Mouse (Mus musculus) retina, embryonic 14.5 days (tissue): ENCODE data around the gene Polg2.
"Not testable (repeated sequence)": the region's sequence is repeated elsewhere in the genome, so short reads cannot be mapped to it uniquely, and the experiment has no call there.

Experiments used
- DNase-seq: peaks from one replicate; pipeline ENCODE4 v3.0.0-alpha.2; 2015; ENCODE audit warnings: low spot score

Gene Polg2

GRCm38 (mm10) chr11:106779388-106780088 lies at the start of gene Polg2:
Polg2 (minus strand) TSS chr11:106779537.
- peak; percentile 92 for DNase-seq

- no peak for DNase-seq
Measured at GRCm38 (mm10) chr11:106828079-106828478, 48.7 kb upstream of the Polg2 start.

GRCm38 (mm10) chr11:106824403-106824802 lies 45.1 kb upstream of the Polg2 start:
- no peak for DNase-seq

- no peak for DNase-seq
Measured at GRCm38 (mm10) chr11:106823741-106824140, 44.4 kb upstream of the Polg2 start.

GRCm38 (mm10) chr11:106822911-106823310 lies 43.6 kb upstream of the Polg2 start:
- peak; percentile 17 for DNase-seq

- no peak for DNase-seq
Measured at GRCm38 (mm10) chr11:106822491-106822890, 43.2 kb upstream of the Polg2 start.

- DNase-seq: no peak
Measured at GRCm38 (mm10) chr11:106821397-106821796, 42.1 kb upstream of the Polg2 start.

GRCm38 (mm10) chr11:106820972-106821371 lies 41.6 kb upstream of the Polg2 start:
- no peak for DNase-seq

- no peak for DNase-seq
Measured at GRCm38 (mm10) chr11:106820252-106820651, 40.9 kb upstream of the Polg2 start.

- DNase-seq: no peak
Measured at GRCm38 (mm10) chr11:106819595-106819994, 40.3 kb upstream of the Polg2 start.

GRCm38 (mm10) chr11:106818341-106818740 lies 39.0 kb upstream of the Polg2 start:
- DNase-seq: no peak

GRCm38 (mm10) chr11:106817808-106818207 lies 38.5 kb upstream of the Polg2 start:
- DNase-seq: no peak

- DNase-seq: no peak
Measured at GRCm38 (mm10) chr11:106817156-106817555, 37.8 kb upstream of the Polg2 start.

GRCm38 (mm10) chr11:106816316-106816715 lies 37.0 kb upstream of the Polg2 start:
- DNase-seq: no peak

GRCm38 (mm10) chr11:106815761-106816160 lies 36.4 kb upstream of the Polg2 start:
- DNase-seq: no peak

- no peak for DNase-seq
Measured at GRCm38 (mm10) chr11:106815331-106815730, 36.0 kb upstream of the Polg2 start.

GRCm38 (mm10) chr11:106814601-106815320 lies 35.4 kb upstream of the Polg2 start:
- no peak for DNase-seq

- DNase-seq: no peak
Measured at GRCm38 (mm10) chr11:106812410-106813136, 33.2 kb upstream of the Polg2 start.

GRCm38 (mm10) chr11:106807442-106807841 lies 28.1 kb upstream of the Polg2 start:
- not testable (repeated sequence) for DNase-seq

- no peak for DNase-seq
Measured at GRCm38 (mm10) chr11:106802069-106802627, 22.8 kb upstream of the Polg2 start.

- DNase-seq: no peak
Measured at GRCm38 (mm10) chr11:106795679-106796078, 16.3 kb upstream of the Polg2 start.

GRCm38 (mm10) chr11:106793846-106794245 lies 14.5 kb upstream of the Polg2 start:
- DNase-seq: no peak
